Mouse (Mus musculus) small intestine, adult 2 months (tissue): ENCODE data around the gene Gabra2. TPM values are rescaled to one million over a fixed set of nuclear protein-coding genes. Genes with fewer than 3 reads are reported as not detected.

Experiments used
- H3K27ac ChIP-seq: fragments of 200-500 bp; 2 replicates; pipeline ENCODE4 v1.5.1; 2012; ENCODE audit warnings: low read depth, low read length, control low read depth, inconsistent platforms; ENCODE audit not compliant: insufficient read depth
- H3K27me3 ChIP-seq: fragments of 200-500 bp; 2 replicates; pipeline ENCODE4 v1.6.1; 2012; ENCODE audit warnings: mild to moderate bottlenecking, moderate library complexity, low read length, inconsistent platforms; ENCODE audit not compliant: control insufficient read depth, insufficient read depth
- H3K36me3 ChIP-seq: fragments of 200-500 bp; 2 replicates; pipeline ENCODE4 v1.6.1; 2012; ENCODE audit warnings: mild to moderate bottlenecking, low read length, control low read depth, inconsistent platforms; ENCODE audit not compliant: control insufficient read depth, insufficient read depth
- H3K4me1 ChIP-seq: fragments of 200-500 bp; 2 replicates; pipeline ENCODE4 v1.6.1; 2012; ENCODE audit warnings: low read length, inconsistent platforms, mixed read lengths; ENCODE audit not compliant: control insufficient read depth, insufficient read depth, insufficient read length
- H3K4me3 ChIP-seq: fragments of 200-500 bp; 2 replicates; pipeline ENCODE4 v1.5.1; 2012; ENCODE audit warnings: low read depth, mild to moderate bottlenecking, control low read depth, inconsistent platforms, low read length, moderate library complexity
- CTCF ChIP-seq: fragments of 200-500 bp; IDR thresholded peaks from 2 replicates; pipeline ENCODE4 v1.5.1; 2012; ENCODE audit warnings: low read depth, mild to moderate bottlenecking, control low read depth, inconsistent platforms, low read length, moderate library complexity, mixed read lengths; ENCODE audit not compliant: insufficient replicate concordance, insufficient read length; ENCODE audit errors: extremely low read depth
- POLR2A ChIP-seq: fragments of 200-500 bp; IDR thresholded peaks from 2 replicates; pipeline ENCODE4 v1.6.1; 2012; ENCODE audit warnings: low read depth, mild to moderate bottlenecking, control low read depth, inconsistent platforms, low read length, moderate library complexity
- WGBS: fragments of 180-500 bp; shearing (Covaris S2); methylation state at CpG from one replicate; pipeline ENCODE4 v1.1.7; 2018; 5-methylcytosine and 5-hydroxymethylcytosine counted together
- polyA plus RNA-seq: library from polyadenylated mRNA; depleted of rRNA; stranded (reverse); fragments of >200 nt; gene quantifications from 2 replicates; pipeline ENCODE4 v1.2.3, GENCODE M21; 2012; rRNA removed

Gabra2 gene
- not detected in 2 replicates for polyA plus RNA-seq

- H3K4me1 ChIP-seq, result no peaks in the 10 kb centered on the region
- no peak for TF ChIP-seq POLR2A
- TF ChIP-seq CTCF, result no peak
- WGBS, result 3% methylated on average over 52 of the region's 55 CpGs
- H3K27me3 ChIP-seq, result no peaks in the 10 kb centered on the region
- H3K4me3 ChIP-seq, result no peak within 1 kb of the TSS
- H3K27ac ChIP-seq, result no peak within 1 kb of the TSS
- H3K36me3 ChIP-seq, result no peaks in the 10 kb centered on the region
Observed at GRCm38 (mm10) chr5:71095725-71096607, at the start of gene Gabra2. Gabra2 (minus strand) TSS chr5:71095849.

- no peaks in the 10 kb centered on the region for H3K36me3 ChIP-seq
- no peak overlapping the region for H3K4me3 ChIP-seq
- H3K27ac ChIP-seq, result no peak overlapping the region
- TF ChIP-seq CTCF (no peak), POLR2A (no peak)
- 71% methylated on average over 4 of the region's 4 CpGs for WGBS
- no peaks in the 10 kb centered on the region for H3K27me3 ChIP-seq
- no peaks in the 10 kb centered on the region for H3K4me1 ChIP-seq
Observed at GRCm38 (mm10) chr5:71136691-71137090, 41.0 kb upstream of the Gabra2 start.

DNA sequence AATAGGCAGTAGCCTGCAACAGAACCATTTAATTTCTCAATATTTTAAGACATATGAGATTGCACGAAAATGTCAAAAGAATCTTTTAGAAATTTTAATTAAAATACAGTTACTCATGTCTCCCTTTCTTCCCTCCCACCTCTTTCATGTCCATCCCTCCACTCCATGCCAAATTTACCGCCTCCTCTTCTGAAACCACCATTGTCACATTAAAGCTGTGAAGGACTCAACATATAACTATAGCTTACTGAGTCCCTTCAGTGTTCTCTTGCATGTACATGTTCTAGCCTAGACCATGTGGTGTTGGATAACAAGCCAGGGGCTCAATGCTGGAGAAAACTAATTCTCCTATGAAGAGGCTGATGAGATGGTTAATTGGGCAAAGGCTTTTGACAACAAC is 40.2 kb upstream of the Gabra2 start:
- Histone ChIP-seq H3K4me1 (no peaks in the 10 kb centered on the region), H3K27me3 (no peaks in the 10 kb centered on the region), H3K27ac (no peak overlapping the region), H3K36me3 (no peaks in the 10 kb centered on the region), H3K4me3 (no peak overlapping the region)
- WGBS, result 79% methylated on average over 2 of the region's 2 CpGs
- TF ChIP-seq CTCF, result no peak
- no peak for TF ChIP-seq POLR2A

GRCm38 (mm10) chr5:71127721-71128120 is 32.1 kb upstream of the Gabra2 start:
- H3K4me3 ChIP-seq, result no peak overlapping the region
- no peaks in the 10 kb centered on the region for H3K36me3 ChIP-seq
- H3K27me3 ChIP-seq, result no peaks in the 10 kb centered on the region
- WGBS, result 66% methylated on average over 3 of the region's 3 CpGs
- TF ChIP-seq CTCF, result no peak
- H3K4me1 ChIP-seq, result no peaks in the 10 kb centered on the region
- no peak overlapping the region for H3K27ac ChIP-seq

- TF ChIP-seq POLR2A (no peak), CTCF (no peak)
- Histone ChIP-seq H3K4me1 (no peaks in the 10 kb centered on the region), H3K27me3 (no peaks in the 10 kb centered on the region), H3K27ac (no peak overlapping the region), H3K4me3 (no peak overlapping the region), H3K36me3 (no peaks in the 10 kb centered on the region)
- WGBS, result 42% methylated on average over 1 of the region's 1 CpGs
Observed at GRCm38 (mm10) chr5:71115216-71115615, 19.6 kb upstream of the Gabra2 start.

- no peak overlapping the region for H3K27ac ChIP-seq
- H3K4me1 ChIP-seq, result no peaks in the 10 kb centered on the region
- no peak overlapping the region for H3K4me3 ChIP-seq
- no peak for TF ChIP-seq CTCF
- no peak for TF ChIP-seq POLR2A
- no peaks in the 10 kb centered on the region for H3K27me3 ChIP-seq
- no peaks in the 10 kb centered on the region for H3K36me3 ChIP-seq
- WGBS, result 3% methylated on average over 19 of the region's 19 CpGs
Observed at GRCm38 (mm10) chr5:71095180-71095579, 469 bp downstream of the Gabra2 start.

DNA sequence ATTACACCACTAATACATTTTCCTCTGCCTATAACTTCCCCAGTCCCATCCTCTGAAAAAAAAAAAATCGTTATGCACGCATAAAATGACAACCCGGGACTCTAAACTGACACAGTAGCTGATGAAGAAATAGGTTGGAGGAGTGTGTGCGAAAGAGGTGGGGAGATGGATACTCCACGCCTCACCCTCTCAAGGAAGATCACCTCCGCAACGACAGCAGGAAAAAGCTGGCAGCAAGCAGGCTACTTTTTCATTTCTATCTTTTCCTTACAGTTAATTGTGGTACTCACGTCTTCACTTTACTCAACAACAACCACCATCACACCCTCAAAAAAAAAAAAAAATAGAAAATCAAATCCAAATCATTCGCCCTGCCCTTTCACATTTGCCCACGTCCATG is 873 bp downstream of the Gabra2 start:
- no peak for TF ChIP-seq CTCF
- no peak for TF ChIP-seq POLR2A
- H3K4me3 ChIP-seq, result no peak overlapping the region
- H3K27me3 ChIP-seq, result no peaks in the 10 kb centered on the region
- no peaks in the 10 kb centered on the region for H3K36me3 ChIP-seq
- 21% methylated on average over 10 of the region's 10 CpGs for whole genome bisulfite sequencing
- no peaks in the 10 kb centered on the region for H3K4me1 ChIP-seq
- no peak overlapping the region for H3K27ac ChIP-seq

- 77% methylated on average over 2 of the region's 2 CpGs for WGBS
Observed at GRCm38 (mm10) chr5:71093807-71094206, 1.8 kb downstream of the Gabra2 start.

More at GRCm38 (mm10) chr5:71093807-71094206, 1.8 kb downstream of the Gabra2 start:
- no peak overlapping the region for H3K27ac ChIP-seq
- H3K4me1 ChIP-seq, result no peaks in the 10 kb centered on the region
- no peak for TF ChIP-seq CTCF
- TF ChIP-seq POLR2A, result no peak
- H3K4me3 ChIP-seq, result no peak overlapping the region
- no peaks in the 10 kb centered on the region for H3K27me3 ChIP-seq
- H3K36me3 ChIP-seq, result no peaks in the 10 kb centered on the region
